Mouse (Mus musculus): Measurements from ENCODE around the gene Calr4.
A peak's percentile ranks its signal among the peaks of the same experiment; 100 is the strongest.

The Calr4 gene

GRCm38 (mm10) chr4:109234185-109234584 is at the start of gene Calr4:
Calr4 (plus strand) TSS chr4:109234485.
- DNase-seq (ENCODE audit: low read depth): no peak

GRCm38 (mm10) chr4:109185616-109186405 is 48.5 kb upstream of the Calr4 start:
- no peak for DNase-seq (ENCODE audit: low read depth)

- no peak for DNase-seq (ENCODE audit: low read depth)
Measured at GRCm38 (mm10) chr4:109191598-109191997, 42.7 kb upstream of the Calr4 start.

- DNase-seq (ENCODE audit: low read depth): no peak
Measured at GRCm38 (mm10) chr4:109193886-109194285, 40.4 kb upstream of the Calr4 start.

- no peak for DNase-seq (ENCODE audit: low read depth)
Measured at GRCm38 (mm10) chr4:109195900-109196629, 38.2 kb upstream of the Calr4 start.

- no peak for DNase-seq (ENCODE audit: low read depth)
Measured at GRCm38 (mm10) chr4:109199069-109199468, 35.2 kb upstream of the Calr4 start.

- DNase-seq (ENCODE audit: low read depth): peak; percentile 89
Measured at GRCm38 (mm10) chr4:109201582-109202424, 32.5 kb upstream of the Calr4 start, which contains the start of gene Osbpl9. Osbpl9 (minus strand) TSS chr4:109202272.

GRCm38 (mm10) chr4:109203931-109204330 is 30.4 kb upstream of the Calr4 start:
- no peak for DNase-seq (ENCODE audit: low read depth)

GRCm38 (mm10) chr4:109204416-109204815 is 29.9 kb upstream of the Calr4 start:
- no peak for DNase-seq (ENCODE audit: low read depth)

- no peak for DNase-seq (ENCODE audit: low read depth)
Measured at GRCm38 (mm10) chr4:109207524-109207923, 26.8 kb upstream of the Calr4 start.

- DNase-seq (ENCODE audit: low read depth): no peak
Measured at GRCm38 (mm10) chr4:109210253-109210652, 24.0 kb upstream of the Calr4 start.

- no peak for DNase-seq (ENCODE audit: low read depth)
Measured at GRCm38 (mm10) chr4:109210881-109211280, 23.4 kb upstream of the Calr4 start.

- DNase-seq (ENCODE audit: low read depth): no peak
Measured at GRCm38 (mm10) chr4:109213986-109214385, 20.3 kb upstream of the Calr4 start.

GRCm38 (mm10) chr4:109218008-109218407 is 16.3 kb upstream of the Calr4 start:
- DNase-seq (ENCODE audit: low read depth): no peak

- no peak for DNase-seq (ENCODE audit: low read depth)
Measured at GRCm38 (mm10) chr4:109220441-109220940, 13.8 kb upstream of the Calr4 start.

- DNase-seq (ENCODE audit: low read depth): no peak
Measured at GRCm38 (mm10) chr4:109222001-109222400, 12.3 kb upstream of the Calr4 start.

- peak; percentile 94 for DNase-seq (ENCODE audit: low read depth)
Measured at GRCm38 (mm10) chr4:109224762-109225552, 9.3 kb upstream of the Calr4 start.

GRCm38 (mm10) chr4:109225606-109226005 is 8.7 kb upstream of the Calr4 start:
- DNase-seq (ENCODE audit: low read depth): no peak

GRCm38 (mm10) chr4:109226071-109226470 is 8.2 kb upstream of the Calr4 start:
- no peak for DNase-seq (ENCODE audit: low read depth)

- DNase-seq (ENCODE audit: low read depth): no peak
Measured at GRCm38 (mm10) chr4:109229766-109230279, 4.5 kb upstream of the Calr4 start.

GRCm38 (mm10) chr4:109234806-109235350 is 593 bp downstream of the Calr4 start:
- peak; percentile 42 for DNase-seq (ENCODE audit: low read depth)

Data from fibroblast of lung, adult 2 months (primary cell).